Mouse (Mus musculus): Measurements from ENCODE around the gene Pid1. TPM values are rescaled to one million over a fixed set of nuclear protein-coding genes. Genes with fewer than 3 reads are reported as not detected.

Pid1 gene
- total and polyA plus RNA-seq, 2 experiments: 48.1 to 88.7 TPM

DNA sequence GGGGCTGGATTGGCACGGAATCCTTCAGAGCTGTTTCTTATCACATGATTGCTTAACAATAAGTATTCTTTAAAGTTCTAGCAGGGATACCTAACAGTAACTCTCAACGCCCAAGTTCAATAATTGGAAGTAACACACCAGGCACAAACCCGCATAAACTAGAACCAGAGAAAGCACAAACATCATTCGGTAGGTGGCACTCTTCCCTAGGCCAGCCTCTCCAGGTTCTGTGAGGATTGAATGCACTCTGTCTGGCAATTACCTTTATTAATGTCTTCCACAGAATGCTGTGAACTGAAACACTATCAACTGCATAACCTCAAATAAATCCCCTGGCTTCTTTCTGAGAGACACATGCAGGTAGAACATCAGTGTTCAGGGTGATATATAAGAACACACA is 235.5 kb downstream of the Pid1 start:
- 67% methylated on average over 4 of the region's 4 CpGs for WGBS
- peak; percentile 33 for DNase-seq (ENCODE audit: extremely low read depth, low read depth, low spot score)
- no peak overlapping the region for H3K27ac ChIP-seq (replicated peaks; ENCODE audit: insufficient read depth, low read depth, low read length)

DNA sequence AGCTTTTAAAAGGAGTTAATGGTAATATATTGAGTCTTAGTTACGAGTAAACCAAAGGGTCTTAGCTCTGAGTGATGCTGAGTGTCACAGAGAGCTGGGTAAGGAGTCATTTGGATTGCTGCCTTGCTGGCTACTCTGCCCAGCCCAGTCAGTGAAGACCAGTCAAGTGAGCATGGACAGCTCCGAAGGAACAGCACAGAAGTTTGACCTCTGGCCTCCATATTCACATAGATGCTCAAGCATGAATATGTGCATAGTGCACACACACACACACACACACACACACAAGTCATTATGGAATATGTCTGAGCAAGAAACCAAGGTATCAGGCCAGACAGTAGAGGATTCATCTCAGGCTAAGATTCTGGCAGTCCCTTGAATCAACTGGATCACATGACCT is 244.7 kb downstream of the Pid1 start:
- peaks cover 4% of the 10 kb centered on the region for H3K36me3 ChIP-seq (ENCODE audit: control insufficient read depth, insufficient read depth, low read length)
- TF ChIP-seq POLR2A (IDR thresholded peaks at IDR 0.05; ENCODE audit: extremely low read depth, insufficient read depth, low read length) (no peak), CTCF (IDR thresholded peaks at IDR 0.05; ENCODE audit: low read depth, low read length) (no peak)
- H3K27ac ChIP-seq (replicated peaks; ENCODE audit: insufficient read depth, low read depth, low read length): no peak overlapping the region
- H3K4me1 ChIP-seq (ENCODE audit: control insufficient read depth, insufficient read depth, low read length): no peaks in the 10 kb centered on the region
- H3K27me3 ChIP-seq (ENCODE audit: control insufficient read depth, insufficient read depth, low read length): no peaks in the 10 kb centered on the region
- 72% methylated on average over 2 of the region's 2 CpGs for WGBS
- H3K79me2 ChIP-seq (ENCODE audit: control insufficient read depth, insufficient read depth, low read length): peaks cover 5% of the 10 kb centered on the region; the same call in 1 of the 2 replicates
- DNase-seq (ENCODE audit: extremely low read depth, low read depth, low spot score): no peak
- no peak overlapping the region for H3K9ac ChIP-seq (ENCODE audit: low read depth, low read length)
- H3K4me3 ChIP-seq (ENCODE audit: insufficient read depth, low read depth, low read length): no peak overlapping the region

More for the DNA sequence above, 235.5 kb downstream of the Pid1 start:
- H3K4me3 ChIP-seq (ENCODE audit: insufficient read depth, low read depth, low read length): no peak overlapping the region
- peaks cover 3% of the 10 kb centered on the region; the same call in 1 of the 2 replicates for H3K4me1 ChIP-seq (ENCODE audit: control insufficient read depth, insufficient read depth, low read length)
- no peaks in the 10 kb centered on the region for H3K27me3 ChIP-seq (ENCODE audit: control insufficient read depth, insufficient read depth, low read length)
- no peak overlapping the region for H3K9ac ChIP-seq (ENCODE audit: low read depth, low read length)
- peaks cover 4% of the 10 kb centered on the region; the same call in 1 of the 2 replicates for H3K79me2 ChIP-seq (ENCODE audit: control insufficient read depth, insufficient read depth, low read length)
- TF ChIP-seq POLR2A (IDR thresholded peaks at IDR 0.05; ENCODE audit: extremely low read depth, insufficient read depth, low read length) (no peak), CTCF (IDR thresholded peaks at IDR 0.05; ENCODE audit: low read depth, low read length) (peak; percentile 50)
- peaks cover 1% of the 10 kb centered on the region for H3K36me3 ChIP-seq (ENCODE audit: control insufficient read depth, insufficient read depth, low read length)

- Histone ChIP-seq H3K9ac (ENCODE audit: low read depth, low read length) (no peak overlapping the region), H3K36me3 (ENCODE audit: control insufficient read depth, insufficient read depth, low read length) (peaks cover 8% of the 10 kb centered on the region; the same call in 1 of the 2 replicates), H3K4me3 (ENCODE audit: insufficient read depth, low read depth, low read length) (no peak overlapping the region), H3K4me1 (ENCODE audit: control insufficient read depth, insufficient read depth, low read length) (no peaks in the 10 kb centered on the region; the same call in 1 of the 2 replicates), H3K27me3 (ENCODE audit: control insufficient read depth, insufficient read depth, low read length) (no peaks in the 10 kb centered on the region), H3K79me2 (ENCODE audit: control insufficient read depth, insufficient read depth, low read length) (peaks cover 18% of the 10 kb centered on the region; the same call in 1 of the 2 replicates), H3K27ac (replicated peaks; ENCODE audit: insufficient read depth, low read depth, low read length) (no peak overlapping the region)
- TF ChIP-seq POLR2A (IDR thresholded peaks at IDR 0.05; ENCODE audit: extremely low read depth, insufficient read depth, low read length): no peak
- DNase-seq (ENCODE audit: extremely low read depth, low read depth, low spot score): no peak
- WGBS: 85% methylated on average over 4 of the region's 4 CpGs
These were observed 257.2 kb downstream of the Pid1 start for GRCm38 (mm10) chr1:84106756-84107155.

DNA sequence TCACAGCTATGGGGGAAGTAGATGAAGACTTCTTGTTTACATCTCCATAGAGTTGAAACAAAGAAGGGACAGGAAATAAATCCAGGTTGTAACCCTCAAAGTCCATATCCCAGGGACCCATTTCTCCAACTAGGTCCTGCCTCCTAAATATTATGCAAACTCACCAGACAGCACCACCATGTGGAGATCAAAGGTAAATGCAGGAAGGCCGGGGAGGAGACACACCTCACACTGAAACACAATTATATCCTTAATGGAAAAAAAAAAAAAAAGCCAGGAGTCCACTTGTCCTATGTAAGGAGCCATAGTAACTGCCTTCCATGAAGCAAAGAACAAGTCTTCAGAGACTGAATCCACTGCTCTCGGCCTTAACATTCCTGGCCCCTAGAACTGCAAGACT is 261.9 kb downstream of the Pid1 start:
- 84% methylated on average over 2 of the region's 2 CpGs for WGBS
- Histone ChIP-seq H3K4me3 (ENCODE audit: insufficient read depth, low read depth, low read length) (no peak overlapping the region), H3K36me3 (ENCODE audit: control insufficient read depth, insufficient read depth, low read length) (peaks cover 11% of the 10 kb centered on the region), H3K27ac (replicated peaks; ENCODE audit: insufficient read depth, low read depth, low read length) (no peak overlapping the region), H3K4me1 (ENCODE audit: control insufficient read depth, insufficient read depth, low read length) (no peaks in the 10 kb centered on the region; the same call in 1 of the 2 replicates), H3K27me3 (ENCODE audit: control insufficient read depth, insufficient read depth, low read length) (no peaks in the 10 kb centered on the region), H3K9ac (ENCODE audit: low read depth, low read length) (no peak overlapping the region), H3K79me2 (ENCODE audit: control insufficient read depth, insufficient read depth, low read length) (peaks cover 25% of the 10 kb centered on the region; the same call in 1 of the 2 replicates)
- TF ChIP-seq POLR2A (IDR thresholded peaks at IDR 0.05; ENCODE audit: extremely low read depth, insufficient read depth, low read length) (no peak), CTCF (IDR thresholded peaks at IDR 0.05; ENCODE audit: low read depth, low read length) (peak; percentile 30; the same call in 1 of the 2 replicates)
- no peak for DNase-seq (ENCODE audit: extremely low read depth, low read depth, low spot score)

DNA sequence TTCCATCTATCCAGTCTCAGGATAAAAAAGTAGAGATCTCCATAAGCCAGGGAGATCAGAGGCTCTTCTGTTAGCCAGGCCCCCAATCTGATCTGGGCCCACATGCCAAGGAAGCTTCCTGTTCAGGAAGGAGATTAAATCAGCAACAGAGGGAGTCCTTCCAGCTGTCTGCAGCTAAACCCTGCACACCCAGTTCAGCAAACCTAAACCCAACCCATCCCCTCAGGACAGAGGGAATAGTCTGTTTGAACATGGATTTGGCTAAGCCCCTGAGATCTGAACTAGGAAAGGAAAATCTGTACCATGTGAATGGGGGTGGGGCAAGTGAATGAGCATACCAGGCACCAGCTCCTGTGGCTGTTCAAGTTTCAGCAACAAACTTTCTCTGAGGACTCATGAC is 266.6 kb downstream of the Pid1 start:
- no peak for DNase-seq (ENCODE audit: extremely low read depth, low read depth, low spot score)
- Histone ChIP-seq H3K27me3 (ENCODE audit: control insufficient read depth, insufficient read depth, low read length) (no peaks in the 10 kb centered on the region), H3K9ac (ENCODE audit: low read depth, low read length) (no peak overlapping the region), H3K4me3 (ENCODE audit: insufficient read depth, low read depth, low read length) (no peak overlapping the region), H3K27ac (replicated peaks; ENCODE audit: insufficient read depth, low read depth, low read length) (no peak overlapping the region), H3K4me1 (ENCODE audit: control insufficient read depth, insufficient read depth, low read length) (peaks cover 2% of the 10 kb centered on the region; the same call in 1 of the 2 replicates), H3K36me3 (ENCODE audit: control insufficient read depth, insufficient read depth, low read length) (peaks cover 9% of the 10 kb centered on the region; the same call in 1 of the 2 replicates), H3K79me2 (ENCODE audit: control insufficient read depth, insufficient read depth, low read length) (peaks cover 24% of the 10 kb centered on the region; the same call in 1 of the 2 replicates)
- TF ChIP-seq POLR2A (IDR thresholded peaks at IDR 0.05; ENCODE audit: extremely low read depth, insufficient read depth, low read length) (no peak), CTCF (IDR thresholded peaks at IDR 0.05; ENCODE audit: low read depth, low read length) (no peak)

- H3K36me3 ChIP-seq (ENCODE audit: control insufficient read depth, insufficient read depth, low read length): peaks cover 3% of the 10 kb centered on the region; the same call in 1 of the 2 replicates
- no peak for DNase-seq (ENCODE audit: extremely low read depth, low read depth, low spot score)
- no peak for TF ChIP-seq CTCF (IDR thresholded peaks at IDR 0.05; ENCODE audit: low read depth, low read length)
- no peak for TF ChIP-seq POLR2A (IDR thresholded peaks at IDR 0.05; ENCODE audit: extremely low read depth, insufficient read depth, low read length)
- H3K9ac ChIP-seq (ENCODE audit: low read depth, low read length): no peak overlapping the region
- H3K4me1 ChIP-seq (ENCODE audit: control insufficient read depth, insufficient read depth, low read length): peaks cover 14% of the 10 kb centered on the region
- peaks cover 8% of the 10 kb centered on the region; the same call in 1 of the 2 replicates for H3K79me2 ChIP-seq (ENCODE audit: control insufficient read depth, insufficient read depth, low read length)
- 80% methylated on average over 2 of the region's 2 CpGs for WGBS
- no peak overlapping the region for H3K27ac ChIP-seq (replicated peaks; ENCODE audit: insufficient read depth, low read depth, low read length)
- H3K4me3 ChIP-seq (ENCODE audit: insufficient read depth, low read depth, low read length): no peak overlapping the region
- no peaks in the 10 kb centered on the region for H3K27me3 ChIP-seq (ENCODE audit: control insufficient read depth, insufficient read depth, low read length)
These were observed 270.7 kb downstream of the Pid1 start for GRCm38 (mm10) chr1:84093291-84093690.
